Mouse (Mus musculus) bone marrow, adult 2 months (tissue): ENCODE results near the gene Plin3.

Experiments
- CTCF ChIP-seq: fragments of 200-500 bp; IDR thresholded peaks from 2 replicates; pipeline ENCODE4 v1.5.1; 2011; ENCODE audit warnings: low read length, control low read depth; ENCODE audit not compliant: control insufficient read depth, insufficient read depth
- POLR2A ChIP-seq: fragments of 200-500 bp; IDR thresholded peaks from 2 replicates; pipeline ENCODE4 v1.6.1; 2011; ENCODE audit warnings: low read depth, mild to moderate bottlenecking, control low read depth, low read length, borderline replicate concordance; ENCODE audit not compliant: control insufficient read depth

DNA sequence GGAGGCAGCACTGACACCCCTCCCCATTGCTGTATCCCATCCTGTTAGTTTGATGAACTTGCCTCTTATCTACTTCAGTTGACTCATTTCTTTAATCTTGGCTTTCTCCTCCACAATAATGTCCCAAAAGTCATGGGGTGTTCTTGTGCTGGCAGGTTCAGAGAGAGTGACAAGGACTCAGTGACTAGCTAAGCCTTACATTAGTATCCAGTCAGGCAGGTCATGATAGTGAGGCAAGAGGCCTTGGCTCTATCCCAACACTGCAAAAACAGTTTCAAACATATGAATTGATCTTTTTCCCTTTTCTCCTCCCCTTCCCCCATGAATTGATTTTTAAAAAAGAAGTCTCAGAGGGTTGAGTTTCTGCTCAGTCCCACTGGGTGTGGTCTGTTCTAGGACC, 36.6 kb upstream of the Plin3 start:
- TF ChIP-seq POLR2A (no peak), CTCF (no peak)
